Mouse (Mus musculus): ENCODE measurements around the gene Rinl.

The Rinl gene

DNA sequence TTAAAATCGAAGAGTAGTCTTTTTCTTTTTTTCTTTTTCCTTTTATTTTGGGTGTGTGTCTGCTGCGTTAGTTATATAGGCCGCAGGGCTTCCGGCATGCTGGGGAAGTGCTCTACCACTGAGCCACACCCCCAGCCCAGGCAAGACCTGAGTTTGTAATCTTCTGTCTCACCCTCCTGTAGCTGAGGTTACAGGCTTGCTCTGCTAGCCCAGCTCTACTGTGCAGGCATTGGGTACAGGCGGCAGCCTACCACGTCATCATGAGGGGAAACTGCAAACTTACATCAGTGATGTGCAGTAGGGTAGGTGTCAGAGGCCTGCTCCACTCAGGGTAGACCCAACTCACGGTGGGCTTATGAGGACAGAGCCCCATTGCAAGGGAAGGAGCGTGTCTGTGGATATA is 7.5 kb upstream of the Rinl start:
- peak; percentile 61 to 64 for DNase-seq

DNA sequence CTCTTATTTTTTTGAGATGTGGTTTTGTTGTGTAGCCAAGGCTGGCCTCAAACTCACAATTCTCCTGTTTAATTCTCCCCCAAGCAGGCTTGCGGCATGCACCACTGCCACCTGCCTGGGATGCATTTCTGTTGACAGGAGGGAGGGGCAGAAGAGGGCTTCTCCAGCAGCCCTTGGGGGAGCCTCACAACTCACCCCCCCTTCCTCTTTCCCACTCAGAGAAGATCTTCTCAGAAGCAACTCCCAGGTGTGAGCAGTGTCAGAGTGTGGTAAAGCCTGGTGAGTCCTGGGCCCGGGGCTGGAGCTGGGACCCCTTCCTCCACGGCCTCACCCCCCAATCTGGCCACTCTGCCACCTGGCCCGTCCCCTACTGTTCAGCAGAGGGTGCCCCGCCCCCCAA is 3.6 kb upstream of the Rinl start:
- no peak for DNase-seq

DNA sequence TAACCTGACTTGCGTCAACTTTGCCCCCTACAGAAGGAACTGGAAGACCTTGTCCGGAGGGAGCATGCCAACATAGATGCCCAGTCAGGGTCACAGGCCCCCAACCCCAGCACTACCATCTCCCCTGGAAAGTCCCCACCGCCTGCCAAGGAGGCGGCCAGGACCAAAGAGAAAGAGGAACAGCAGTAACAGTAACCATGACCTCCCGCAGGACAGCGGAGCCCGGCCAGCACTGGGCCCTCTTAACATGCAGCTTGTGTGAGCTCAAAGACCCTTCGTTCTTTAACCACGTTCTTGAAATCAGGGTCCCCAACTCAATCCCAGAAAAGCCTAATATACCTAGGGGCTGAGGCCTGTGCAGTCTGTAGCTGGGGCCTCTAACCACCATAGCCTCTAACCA is 885 bp upstream of the Rinl start:
- peak in 1 of 2 experiments; percentile 34 for DNase-seq

DNA sequence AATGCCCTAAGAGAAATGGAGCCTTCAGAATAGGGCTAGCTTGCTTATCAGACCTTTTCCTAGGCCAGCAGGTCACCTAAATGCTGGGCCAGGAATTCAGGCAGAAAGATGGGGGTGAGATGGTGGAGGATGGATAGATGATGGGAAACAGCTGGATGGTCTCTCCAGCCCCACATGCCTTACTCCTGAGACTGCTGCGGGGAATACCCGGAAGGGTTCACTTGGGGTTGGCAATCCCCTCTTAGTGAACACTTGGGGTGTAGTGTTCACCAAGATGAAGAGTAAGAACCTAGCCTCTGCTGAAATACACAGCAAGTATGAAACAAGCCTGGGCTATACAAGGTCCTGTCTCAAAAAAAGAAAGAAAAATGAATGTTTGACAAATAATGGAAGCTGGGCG is 466 bp downstream of the Rinl start:
- DNase-seq = no peak

DNA sequence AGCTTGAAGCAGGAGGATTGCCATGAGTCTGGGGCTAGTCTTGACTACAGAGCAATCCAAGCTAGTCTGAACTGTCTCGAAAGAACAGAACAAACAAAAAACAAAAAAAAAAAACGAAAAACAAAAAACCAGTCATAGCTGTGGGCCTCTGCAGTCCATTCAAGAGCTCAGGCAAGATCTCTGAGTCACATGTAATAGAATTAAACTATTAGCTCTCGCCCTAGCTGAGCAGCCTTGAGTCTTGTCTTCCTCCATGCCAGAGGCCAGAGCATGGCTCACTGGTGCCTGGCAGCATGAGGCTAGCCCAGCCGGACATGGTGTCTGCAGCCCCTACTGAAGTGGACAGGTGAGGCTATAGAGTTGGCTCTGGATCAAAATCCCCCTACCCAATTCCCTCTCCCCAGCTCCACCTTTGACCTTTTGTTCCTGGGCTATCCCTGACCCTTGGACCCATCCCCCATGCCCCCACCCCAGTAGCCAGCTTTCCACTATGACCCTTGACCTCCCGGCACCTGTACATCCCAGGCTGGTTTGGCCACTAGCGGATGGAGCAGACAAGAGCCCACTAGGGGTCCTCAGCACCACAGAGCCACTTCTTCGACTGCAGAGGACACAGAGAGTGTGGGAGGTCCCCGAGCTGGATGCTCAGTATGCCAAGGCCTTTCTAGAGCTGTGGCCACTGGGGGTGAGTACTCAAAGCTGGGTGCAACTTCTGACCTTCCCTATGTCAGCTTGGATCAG is 1.5 kb downstream of the Rinl start:
- no peak for DNase-seq

DNA sequence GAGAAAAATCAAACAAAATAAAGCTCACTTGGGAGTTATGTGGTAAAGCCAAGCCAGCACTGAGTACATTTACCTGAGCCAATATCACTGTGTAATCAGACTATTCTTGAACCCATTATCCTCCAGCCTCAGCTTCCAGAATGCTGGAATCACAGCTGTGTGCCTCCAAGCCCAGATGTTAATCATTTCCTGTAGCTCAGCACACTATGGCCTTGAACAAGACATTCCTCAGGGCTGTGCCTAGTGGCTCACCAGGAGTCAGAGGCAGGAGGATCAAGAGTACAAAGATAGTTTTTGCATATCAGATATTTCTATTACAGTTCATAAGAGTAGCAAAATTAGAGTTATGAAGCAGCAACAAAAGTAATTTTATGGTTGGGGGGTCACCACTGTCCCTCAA is 2.9 kb downstream of the Rinl start:
- DNase-seq = no peak

DNA sequence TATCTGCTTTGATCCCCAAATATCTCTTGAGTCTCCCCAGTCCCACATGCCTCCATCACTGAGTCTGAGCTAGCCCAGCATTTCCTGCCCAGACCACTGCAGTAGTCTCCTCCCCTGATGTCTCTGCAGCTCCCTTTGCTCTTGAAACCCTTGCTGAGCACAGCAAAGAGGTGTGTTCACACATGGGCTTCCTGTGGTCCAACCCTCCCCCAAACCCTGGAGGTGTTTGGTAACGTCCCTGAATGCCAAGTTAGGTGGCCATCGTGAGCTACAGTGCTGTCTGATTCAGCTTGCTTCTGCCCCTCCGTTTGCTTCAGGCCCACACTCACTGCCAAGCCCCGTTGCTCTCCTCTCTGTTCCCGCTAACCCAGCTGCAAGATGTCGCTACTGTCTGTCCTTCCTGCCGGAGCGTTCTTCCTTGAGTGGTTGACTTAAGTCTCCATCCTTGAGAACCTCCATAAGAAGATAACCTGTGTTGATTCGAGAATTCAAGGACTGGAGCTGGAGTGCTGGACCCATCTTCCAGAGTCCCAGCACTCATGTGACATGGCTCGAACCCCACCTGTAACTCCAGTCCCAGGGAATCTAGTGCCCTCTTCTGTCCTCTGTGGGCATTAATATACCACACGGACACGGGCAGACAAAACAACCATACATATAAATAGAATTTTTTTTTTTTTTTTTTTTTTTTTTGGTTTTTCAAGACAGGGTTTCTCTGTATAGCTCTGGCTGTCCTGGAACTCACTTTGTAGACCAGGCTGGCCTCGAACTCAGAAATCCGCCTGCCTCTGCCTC is 3.8 kb downstream of the Rinl start:
- no peak for DNase-seq

DNA sequence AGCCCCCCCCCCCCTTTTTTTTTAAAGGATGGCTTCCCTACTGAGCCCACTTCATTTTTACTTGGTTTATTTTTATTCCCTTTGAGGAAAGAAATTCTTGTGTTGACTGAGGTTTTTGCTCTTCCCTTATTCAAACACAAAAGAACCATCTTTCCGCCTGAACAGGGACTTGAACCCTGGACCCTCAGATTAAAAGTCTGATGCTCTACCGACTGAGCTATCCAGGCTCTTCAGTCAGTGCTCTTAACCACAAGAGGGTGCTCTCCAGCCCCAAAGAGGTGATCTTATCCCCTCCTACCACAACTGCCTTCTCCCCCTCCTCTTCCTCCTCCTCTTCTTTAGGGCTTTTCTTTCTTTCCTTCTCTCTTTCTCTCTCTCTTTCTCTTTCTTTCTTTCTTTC is 5.1 kb downstream of the Rinl start:
- peak; percentile 35 to 49 for DNase-seq

DNA sequence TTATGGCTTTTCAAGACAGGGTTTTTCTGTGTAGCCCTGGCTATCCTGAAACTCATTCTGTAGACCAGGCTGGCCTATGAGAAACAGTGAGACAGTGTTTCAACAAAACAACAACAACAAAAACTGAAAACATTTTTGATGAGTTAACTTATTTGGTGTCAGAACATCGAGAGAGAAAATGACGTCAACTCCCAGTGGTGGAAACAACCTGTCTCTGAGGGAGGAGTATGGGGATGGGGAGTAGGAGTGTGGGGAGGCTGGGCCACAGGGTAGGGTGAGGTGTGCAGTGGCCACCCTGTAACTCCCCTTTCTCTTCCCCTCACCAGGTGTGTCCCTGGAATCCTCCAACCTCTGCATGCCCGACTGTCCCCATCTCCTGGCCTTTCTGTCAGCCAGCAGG is 5.7 kb downstream of the Rinl start:
- DNase-seq = no peak

DNA sequence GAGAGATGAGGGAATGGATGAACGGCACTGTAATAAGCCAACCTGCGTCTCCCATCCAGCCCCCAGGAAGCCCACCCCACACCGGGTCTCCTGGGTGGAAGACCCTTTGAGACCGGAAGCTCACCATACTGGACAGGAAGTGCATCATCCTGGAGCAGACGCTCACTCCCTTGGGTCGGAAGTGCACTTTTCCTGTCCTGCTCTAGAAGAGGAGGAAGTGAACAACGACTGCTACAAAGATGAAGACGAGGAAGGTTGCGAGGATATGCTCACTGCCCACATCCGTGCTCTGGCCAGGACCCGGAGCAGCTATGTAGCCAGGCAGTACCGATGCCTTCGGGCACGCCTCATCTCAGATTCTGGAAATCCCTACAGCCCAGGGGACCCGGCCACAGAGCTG is 7.1 kb downstream of the Rinl start:
- DNase-seq = peak; percentile 36 to 37

DNA sequence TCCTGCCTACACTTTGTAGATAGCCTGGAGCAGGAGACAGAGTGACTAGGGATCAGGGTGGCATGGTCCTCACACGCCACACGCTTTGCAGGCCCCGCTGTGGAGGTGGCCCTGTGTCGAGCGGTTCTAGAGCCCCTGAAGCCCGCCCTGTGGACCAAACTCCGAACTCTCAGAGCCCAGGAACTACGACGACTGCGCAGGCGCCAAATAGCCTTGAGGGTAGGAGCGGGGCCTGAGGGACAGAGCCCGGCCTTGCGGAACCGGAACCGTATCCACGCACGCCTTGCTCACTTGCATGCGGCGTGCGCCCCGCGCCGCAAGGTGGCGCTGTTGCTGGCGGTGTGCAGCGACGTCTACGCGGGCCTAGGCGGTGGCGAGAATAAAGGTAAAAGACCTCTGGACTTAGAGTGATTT is 7.8 kb downstream of the Rinl start:
- peak; percentile 89 to 91 for DNase-seq

DNA sequence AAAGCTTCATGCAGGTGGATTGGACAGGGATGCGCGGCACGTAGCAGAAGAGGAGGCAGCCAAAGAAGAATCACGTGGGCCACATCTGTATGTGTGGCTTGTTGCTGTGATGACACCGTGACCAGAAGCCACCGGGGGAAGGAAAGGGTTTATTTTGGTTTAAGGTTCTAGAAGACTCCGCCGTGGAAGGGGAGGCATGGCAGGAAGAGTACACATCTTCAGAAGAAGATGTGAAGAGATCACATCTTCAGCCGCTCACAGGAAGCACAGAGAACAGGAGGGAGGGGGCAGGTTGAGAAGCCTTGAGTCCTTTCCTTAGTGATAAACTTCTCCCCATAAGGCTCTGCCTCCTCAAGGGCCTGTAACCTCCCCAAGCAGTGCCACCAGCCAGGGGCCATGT is 11.2 kb downstream of the Rinl start:
- no peak for DNase-seq

DNA sequence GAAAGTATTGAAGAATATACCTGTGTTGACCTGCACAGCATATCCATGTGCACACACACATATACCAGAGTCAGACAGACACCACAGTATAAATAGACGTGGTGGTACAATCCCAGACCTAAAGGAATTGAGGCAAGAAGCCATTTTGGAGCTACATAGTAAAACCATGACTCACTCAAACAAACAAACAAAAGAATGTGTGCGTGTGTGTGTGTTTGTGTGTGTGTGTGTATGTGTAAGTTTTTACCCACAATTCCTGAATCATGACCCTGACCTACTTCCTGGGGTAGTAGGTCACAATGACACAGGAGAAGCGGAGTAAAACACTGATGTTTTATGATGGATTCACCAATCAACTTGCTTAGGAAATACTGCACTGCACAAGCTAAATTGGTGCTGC is 12.7 kb downstream of the Rinl start:
- no peak for DNase-seq

DNA sequence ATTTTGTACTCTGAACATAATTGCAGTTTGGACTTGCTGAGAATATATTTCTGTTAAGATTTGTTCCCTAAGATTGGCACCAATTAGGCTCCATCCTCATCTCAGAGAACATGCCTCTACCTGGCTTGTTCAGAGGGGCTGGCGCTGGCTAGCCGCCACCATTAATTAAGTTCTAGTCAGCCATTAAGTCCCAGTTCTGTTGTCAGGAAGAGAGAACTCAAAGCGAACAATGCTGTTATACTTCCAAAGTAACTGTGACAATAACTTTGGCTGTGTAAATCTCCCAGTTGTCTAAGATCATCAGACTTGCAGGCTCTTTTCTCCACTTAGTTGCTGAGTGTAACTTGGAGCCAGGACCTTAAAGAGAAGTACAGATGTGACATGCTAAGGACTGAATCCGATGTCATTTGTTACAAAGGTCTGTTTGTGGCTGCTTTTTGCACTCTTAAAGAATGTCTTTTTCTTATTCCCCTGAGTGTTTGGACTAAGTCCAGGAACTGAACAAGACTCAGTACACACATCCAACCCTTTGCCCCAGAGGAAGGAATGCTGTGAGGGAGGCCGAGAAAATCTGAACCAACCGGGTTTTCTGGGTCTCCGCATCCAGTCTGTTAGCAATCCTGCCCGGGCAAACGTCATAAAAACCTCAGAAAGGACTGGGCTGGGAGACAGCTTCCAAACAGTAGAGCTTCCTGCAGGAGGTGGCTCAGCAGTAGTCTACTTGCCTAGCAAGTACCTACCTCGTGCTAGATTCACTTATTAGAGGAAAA is 13.3 kb downstream of the Rinl start:
- DNase-seq = no peak

DNA sequence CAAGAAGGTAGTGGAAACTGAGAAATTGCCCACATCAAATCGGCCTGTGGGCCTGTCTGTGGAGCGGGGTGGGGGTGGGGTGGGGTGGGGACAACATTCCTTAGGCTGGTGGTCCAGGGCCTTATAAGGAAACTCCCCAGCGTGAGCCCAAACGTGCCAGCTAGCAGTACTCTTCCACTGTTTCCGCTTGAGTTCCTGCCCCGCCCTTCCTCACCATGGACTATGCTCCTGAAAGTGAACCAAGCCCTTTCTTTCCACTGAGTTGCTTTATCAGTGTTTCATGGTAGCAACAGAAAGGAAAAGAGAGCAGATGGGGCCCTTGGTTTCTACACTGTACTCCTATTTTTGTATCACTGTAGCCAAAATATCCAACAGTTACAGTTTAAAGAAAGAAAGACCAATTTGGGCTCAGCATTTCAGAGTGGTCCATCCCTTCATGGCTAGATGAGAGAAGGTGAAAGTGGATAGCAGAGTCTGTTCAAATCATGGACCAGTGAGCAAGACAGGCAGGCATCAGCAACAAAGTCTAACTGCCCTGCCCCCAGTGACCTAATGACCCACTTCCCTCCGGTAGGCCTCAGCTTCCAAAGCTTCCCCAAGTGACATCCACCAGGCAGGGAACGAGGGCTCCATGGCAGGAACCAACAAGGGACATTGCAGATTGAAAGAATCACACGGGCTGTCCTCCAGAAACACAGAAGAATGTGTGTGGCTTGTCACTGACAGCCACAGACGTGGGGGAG is 14.2 kb downstream of the Rinl start:
- no peak for DNase-seq

DNA sequence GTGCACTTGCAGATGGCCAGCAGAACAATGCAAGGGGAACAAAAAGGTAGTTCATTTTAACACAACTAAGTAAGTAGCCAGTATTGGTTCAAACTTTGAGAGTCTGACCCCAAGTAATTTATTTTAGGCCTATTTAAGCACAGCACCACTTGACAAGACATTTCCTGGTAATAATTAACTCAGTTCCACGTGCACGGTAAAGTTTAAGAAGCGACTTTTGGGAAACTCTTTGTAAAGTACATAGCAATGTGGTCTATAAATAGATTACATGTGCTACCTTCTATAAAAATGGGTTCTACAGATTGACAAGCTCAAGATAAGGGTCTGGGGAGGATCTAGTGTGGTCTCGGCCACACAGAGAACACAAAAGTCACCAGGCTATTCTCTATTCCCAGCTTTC is 15.0 kb downstream of the Rinl start:
- no peak for DNase-seq

DNA sequence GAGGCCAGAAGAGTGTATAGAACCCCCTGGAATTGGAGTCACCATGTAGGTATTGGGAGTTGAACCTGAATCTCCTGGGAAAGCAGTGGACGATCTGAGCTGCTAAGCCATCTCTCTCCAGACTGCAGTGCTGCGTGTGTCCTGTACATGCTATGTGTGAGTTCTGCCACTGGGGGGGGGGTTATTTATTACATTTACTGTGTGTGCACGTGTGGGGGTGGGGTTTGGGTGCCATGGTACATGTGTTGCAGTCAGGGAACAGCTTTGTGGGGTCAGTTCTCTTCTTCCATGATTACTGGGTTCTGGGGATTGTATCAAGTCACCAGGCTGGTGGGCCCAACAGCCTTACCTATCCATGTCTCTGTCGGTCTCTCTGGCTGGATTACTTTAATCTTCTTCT is 18.1 kb downstream of the Rinl start:
- peak; percentile 68 to 73 for DNase-seq

DNA sequence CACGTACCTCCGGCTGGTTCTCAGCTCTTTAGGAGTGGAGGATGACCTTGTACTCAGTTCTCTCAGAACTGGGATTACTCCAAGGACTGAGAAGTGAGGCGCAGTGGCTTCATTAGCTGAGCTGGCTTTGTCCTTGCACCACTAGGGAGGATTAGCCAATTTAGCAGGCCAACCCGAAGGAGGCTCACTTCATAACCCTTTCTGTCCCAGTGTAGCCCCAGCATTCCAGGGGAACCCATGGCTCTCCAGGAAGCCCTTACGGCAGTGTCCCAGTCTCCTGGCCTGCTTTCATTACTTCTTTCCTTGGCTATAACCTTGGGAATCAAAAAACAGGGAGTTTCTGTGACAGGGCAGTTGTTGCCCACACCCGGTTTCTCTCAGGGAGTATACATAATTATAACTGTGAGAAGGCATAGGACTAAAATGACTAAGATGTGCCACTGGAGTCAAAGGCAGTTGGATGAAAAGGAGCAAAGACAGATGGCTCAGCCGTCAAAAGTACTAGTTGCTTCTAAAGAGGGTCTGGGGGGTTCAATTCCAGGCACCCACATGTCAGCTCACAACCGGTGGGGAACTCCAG is 19.0 kb downstream of the Rinl start:
- no peak for DNase-seq

DNA sequence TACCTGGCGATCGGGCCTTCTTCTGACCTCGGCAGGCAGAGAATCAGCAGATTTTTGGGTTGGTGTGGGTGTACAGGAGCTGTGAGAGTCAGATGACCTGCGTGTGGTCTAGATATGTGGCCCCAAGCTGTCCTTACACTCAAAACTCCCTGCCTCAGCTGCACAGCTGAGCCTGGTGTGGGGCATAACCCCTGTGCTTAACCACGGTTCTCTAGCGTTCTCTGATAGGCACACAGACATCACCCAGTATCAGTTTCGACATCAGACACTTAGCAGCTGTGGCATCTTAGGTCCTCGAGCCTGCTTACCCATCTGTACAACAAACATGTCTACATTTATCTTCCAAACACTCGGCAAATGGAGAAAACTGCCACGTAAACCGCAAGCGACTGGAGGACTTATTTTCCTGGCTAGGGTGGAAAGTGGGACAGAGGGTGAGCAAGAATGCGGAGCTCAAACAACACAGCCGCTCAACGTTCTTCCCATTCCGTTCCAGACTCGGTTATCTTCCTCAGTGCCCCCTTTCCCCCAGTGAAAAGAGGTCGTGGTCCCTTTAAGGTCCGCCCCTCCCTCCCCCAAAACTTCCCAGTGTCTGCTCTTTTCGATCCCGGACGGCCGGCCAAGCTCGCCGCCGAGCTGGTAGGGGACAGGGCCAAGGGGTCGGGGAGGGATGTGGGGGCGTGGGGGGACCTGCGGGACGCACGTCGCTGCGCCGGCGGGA is 19.6 kb downstream of the Rinl start, which contains the start of gene Hnrnpl:
TSS of gene Hnrnpl (plus strand) at position 321 of the 721 bp plus-strand sequence.
- peak; percentile 47 to 48 for DNase-seq

DNA sequence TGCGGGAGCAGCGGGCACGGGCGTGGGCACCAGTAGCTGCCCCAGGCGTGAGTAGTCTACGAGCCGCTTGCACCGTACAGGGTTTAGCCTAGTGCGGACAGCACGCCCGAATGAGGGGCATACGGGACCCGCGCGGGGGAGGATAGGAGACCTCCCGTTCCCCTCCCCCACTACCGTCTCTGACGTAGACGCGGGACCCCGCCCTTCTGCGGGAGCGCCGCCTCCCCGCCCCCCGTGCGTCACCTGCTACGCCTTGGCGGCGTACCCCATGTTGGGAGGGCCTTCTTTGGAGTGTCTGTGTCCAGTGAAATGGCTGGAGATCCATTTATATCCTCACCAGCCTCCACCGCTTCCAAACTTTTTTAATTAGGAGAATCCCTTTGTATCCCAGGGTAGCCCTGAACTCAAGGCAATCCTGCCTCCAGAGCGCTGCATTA is 20.2 kb downstream of the Rinl start:
- DNase-seq = peak; percentile 97

DNA sequence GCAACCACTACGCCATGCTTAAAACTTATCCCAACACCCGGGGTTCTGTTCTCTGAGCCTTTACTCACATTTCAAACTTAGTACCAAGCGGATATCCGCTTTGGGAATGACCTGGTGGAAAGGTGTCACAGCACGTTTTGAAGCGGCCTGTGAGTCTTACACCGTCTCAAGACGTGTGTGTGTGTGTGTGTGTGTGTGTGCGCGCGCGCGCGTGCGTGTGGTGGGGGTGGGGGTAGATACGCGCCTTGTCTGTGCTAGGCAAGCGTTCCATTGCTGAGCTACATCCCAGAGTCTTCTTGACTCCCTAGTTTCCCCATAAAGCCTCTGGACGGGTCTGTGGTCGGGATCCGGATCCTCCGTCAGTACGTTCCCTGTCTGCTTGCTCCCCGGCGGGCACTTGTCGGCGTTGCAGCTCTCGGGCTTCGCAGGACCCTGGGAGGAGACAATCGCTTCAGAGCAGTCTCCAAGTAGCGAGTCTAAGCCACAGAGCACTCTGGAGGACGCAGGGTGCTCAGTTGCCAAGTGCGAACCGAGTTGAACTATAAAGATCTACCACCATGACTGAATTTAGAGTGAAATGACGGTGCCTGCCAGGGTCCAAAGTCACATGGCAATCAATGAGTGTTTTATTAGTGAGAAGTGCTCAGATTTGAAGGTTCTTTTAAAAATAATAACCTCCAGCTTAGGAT is 20.8 kb downstream of the Rinl start:
- DNase-seq = peak; percentile 79
